Mouse (Mus musculus) embryonic facial prominence, embryonic 15.5 days (tissue): ENCODE data around the gene Il17a. TPM values are rescaled to one million over a fixed set of nuclear protein-coding genes. Genes with fewer than 3 reads are reported as not detected.

Source experiments
- ATAC-seq: fragments of 200-750 bp; cut with Nextera tagmentation; 2 replicates; pipeline ENCODE4 v1.8.0; 2017; ENCODE audit warnings: low read depth, moderate TSS enrichment; ENCODE audit not compliant: insufficient number of reproducible peaks, low FRiP score, low TSS enrichment
- H3K27ac ChIP-seq: fragments of 300-500 bp; sonication (generic); replicated peaks from 2 replicates; pipeline ENCODE4 v1.5.1; 2015; ENCODE audit warnings: mild to moderate bottlenecking, inconsistent platforms
- H3K27me3 ChIP-seq: fragments of 300-500 bp; sonication (generic); 2 replicates; pipeline ENCODE4 v1.6.1; 2015; ENCODE audit warnings: inconsistent platforms
- H3K36me3 ChIP-seq: fragments of 300-500 bp; sonication (generic); 2 replicates; pipeline ENCODE4 v1.6.1; 2015; ENCODE audit warnings: mild to moderate bottlenecking, inconsistent platforms
- H3K4me1 ChIP-seq: fragments of 300-500 bp; sonication (generic); 2 replicates; pipeline ENCODE4 v1.6.1; 2015; ENCODE audit warnings: inconsistent platforms
- H3K4me2 ChIP-seq: fragments of 300-500 bp; sonication (generic); replicated peaks from 2 replicates; pipeline ENCODE4 v1.6.1; 2015; ENCODE audit warnings: mild to moderate bottlenecking, inconsistent platforms
- H3K4me3 ChIP-seq: fragments of 300-500 bp; sonication (generic); replicated peaks from 2 replicates; pipeline ENCODE4 v1.5.1; 2015; ENCODE audit warnings: mild to moderate bottlenecking, inconsistent platforms
- H3K9ac ChIP-seq: fragments of 300-500 bp; sonication (generic); 2 replicates; pipeline ENCODE4 v1.6.1; 2015; ENCODE audit warnings: inconsistent platforms
- H3K9me3 ChIP-seq: fragments of 300-500 bp; sonication (generic); replicated peaks from 2 replicates; pipeline ENCODE4 v1.6.1; 2016; ENCODE audit warnings: inconsistent platforms
- WGBS: fragments of 180-500 bp; shearing (Covaris S2); methylation state at CpG from one replicate; pipeline ENCODE4 v1.1.7; 2015; 5-methylcytosine and 5-hydroxymethylcytosine counted together
- polyA plus RNA-seq: library from polyadenylated mRNA; unstranded; fragments of >200 nt; fragmentation: Nextera tagmentation; extraction: Ambion mirVana; gene quantifications from 2 replicates; pipeline ENCODE4 v1.2.1, GENCODE M21; 2015

Gene Il17a
- polyA plus RNA-seq = not detected in 2 replicates

DNA sequence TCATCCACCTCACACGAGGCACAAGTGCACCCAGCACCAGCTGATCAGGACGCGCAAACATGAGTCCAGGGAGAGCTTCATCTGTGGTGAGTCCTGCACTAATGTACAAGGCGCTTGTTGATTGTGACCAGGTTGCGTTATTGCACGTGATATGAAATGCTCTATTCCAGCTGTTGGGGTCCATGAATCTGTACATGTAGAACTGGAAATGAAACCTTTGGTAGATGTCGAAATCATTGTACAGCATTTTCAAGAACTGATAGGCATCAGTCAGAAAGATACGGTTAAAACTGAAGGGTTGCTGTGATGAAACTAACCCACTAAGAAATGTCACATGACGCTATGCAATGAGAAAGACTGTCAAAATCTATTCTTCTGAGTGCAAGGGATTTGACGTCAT lies at the start of gene Il17a:
TSS of gene Il17a (plus strand) at position 3 of the 400 bp plus-strand sequence.
- ATAC-seq = no peak
- H3K4me3 ChIP-seq = no peak within 1 kb of the TSS
- WGBS = 89% methylated on average over 10 of the region's 10 CpGs

DNA sequence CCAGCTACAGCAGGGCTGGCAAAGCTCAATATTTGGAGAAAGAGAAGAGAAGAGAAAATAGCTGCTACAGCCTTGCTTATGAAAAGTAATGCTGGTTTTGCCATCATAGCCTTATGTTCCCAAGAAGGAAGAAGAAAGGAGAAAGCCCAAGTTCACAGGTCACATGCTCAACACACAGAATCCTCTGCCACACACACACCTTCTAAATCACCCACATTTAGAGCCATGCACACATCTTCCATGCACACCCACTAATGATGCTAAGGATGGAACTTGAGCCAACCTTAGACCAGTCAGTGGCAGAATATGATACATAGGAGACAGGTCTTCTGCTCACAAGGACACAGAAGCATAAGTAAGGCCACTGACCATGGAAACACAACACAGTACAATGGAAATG lies 47.9 kb upstream of the Il17a start:
- H3K4me3 ChIP-seq = no peak overlapping the region
- no peak for ATAC-seq

More for the DNA sequence above, at the start of gene Il17a:
- no peaks in the 10 kb centered on the region for H3K27me3 ChIP-seq
- H3K27ac ChIP-seq = no peak within 1 kb of the TSS
- no peaks in the 10 kb centered on the region for H3K4me1 ChIP-seq
- H3K9ac ChIP-seq = no peak within 1 kb of the TSS
- no peak within 1 kb of the TSS for H3K4me2 ChIP-seq
- H3K9me3 ChIP-seq = no peaks in the 10 kb centered on the region
- no peaks in the 10 kb centered on the region for H3K36me3 ChIP-seq

DNA sequence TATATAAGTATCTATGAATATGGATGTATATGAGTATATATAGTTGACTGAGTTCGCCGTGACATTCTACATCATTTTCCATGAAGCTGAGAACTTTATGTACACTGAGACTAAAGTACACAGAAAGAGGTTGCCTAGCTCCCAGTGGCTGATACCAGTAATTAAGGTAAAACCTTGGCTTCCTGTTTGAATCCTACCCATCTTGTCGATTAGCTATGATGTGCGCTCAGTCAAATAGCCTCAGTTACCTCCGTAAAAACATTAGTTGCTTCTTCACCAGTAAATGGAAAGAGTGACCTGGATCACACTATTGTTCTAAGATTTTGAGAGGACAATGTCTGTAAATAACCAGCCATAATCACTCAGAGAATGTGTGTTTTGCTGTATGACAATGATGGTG lies 47.3 kb upstream of the Il17a start:
- Histone ChIP-seq H3K36me3 (no peaks in the 10 kb centered on the region), H3K4me2 (no peak overlapping the region), H3K27ac (no peak overlapping the region), H3K27me3 (no peaks in the 10 kb centered on the region), H3K4me3 (no peak overlapping the region), H3K9me3 (no peaks in the 10 kb centered on the region), H3K4me1 (no peaks in the 10 kb centered on the region), H3K9ac (no peak overlapping the region)
- ATAC-seq = no peak
- 87% methylated on average over 5 of the region's 5 CpGs for WGBS

More for the DNA sequence above, 47.9 kb upstream of the Il17a start:
- Histone ChIP-seq H3K4me2 (no peak overlapping the region), H3K36me3 (no peaks in the 10 kb centered on the region), H3K9ac (no peak overlapping the region), H3K27ac (no peak overlapping the region), H3K9me3 (no peaks in the 10 kb centered on the region), H3K27me3 (no peaks in the 10 kb centered on the region), H3K4me1 (no peaks in the 10 kb centered on the region)

DNA sequence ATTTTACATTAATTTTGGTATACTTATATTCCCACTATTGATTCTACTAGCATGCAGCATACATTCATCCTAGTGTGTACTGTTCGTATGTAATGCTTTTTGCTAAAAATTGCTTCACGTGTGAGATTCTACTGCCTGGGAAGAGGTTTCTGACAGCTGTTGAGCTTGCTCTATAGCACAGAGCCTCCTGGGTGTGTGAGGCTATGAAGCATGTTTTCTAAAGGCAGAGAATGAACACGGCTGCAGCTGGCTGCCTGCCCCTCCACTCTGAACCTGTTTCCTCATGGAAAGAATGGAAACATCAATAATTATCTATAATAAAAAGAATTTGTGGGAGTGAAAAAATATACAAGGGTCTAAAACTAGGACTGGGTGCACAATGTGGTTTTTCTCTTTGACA lies 46.9 kb upstream of the Il17a start:
- H3K4me2 ChIP-seq = no peak overlapping the region
- H3K36me3 ChIP-seq = no peaks in the 10 kb centered on the region
- H3K9ac ChIP-seq = no peak overlapping the region
- H3K27me3 ChIP-seq = no peaks in the 10 kb centered on the region
- no peaks in the 10 kb centered on the region for H3K9me3 ChIP-seq
- H3K27ac ChIP-seq = no peak overlapping the region
- H3K4me1 ChIP-seq = no peaks in the 10 kb centered on the region
- 68% methylated on average over 3 of the region's 3 CpGs for WGBS
- no peak for ATAC-seq
- no peak overlapping the region for H3K4me3 ChIP-seq

DNA sequence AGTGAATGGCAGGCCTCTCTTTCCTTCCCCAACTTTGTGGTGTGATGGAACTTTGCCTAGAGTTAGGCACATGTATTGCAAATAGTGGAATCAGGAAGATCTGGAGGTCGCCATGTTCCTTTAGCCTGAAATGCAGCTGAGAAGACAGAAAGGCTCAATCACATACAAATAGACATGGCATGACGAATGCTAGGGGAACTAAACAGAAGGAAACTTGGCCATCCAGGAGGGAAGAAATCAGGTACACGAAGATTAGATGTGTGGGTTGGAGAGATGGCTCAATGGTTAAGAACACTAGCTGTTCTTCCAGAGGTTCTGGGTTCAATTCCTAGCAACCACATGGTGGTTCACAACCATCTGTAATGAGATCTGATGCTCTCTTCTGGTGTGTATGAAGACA lies 46.3 kb upstream of the Il17a start:
- Histone ChIP-seq H3K9me3 (no peaks in the 10 kb centered on the region), H3K36me3 (no peaks in the 10 kb centered on the region), H3K27ac (no peak overlapping the region), H3K9ac (no peak overlapping the region), H3K4me2 (no peak overlapping the region), H3K27me3 (no peaks in the 10 kb centered on the region), H3K4me1 (no peaks in the 10 kb centered on the region), H3K4me3 (no peak overlapping the region)
- 83% methylated on average over 3 of the region's 3 CpGs for WGBS
- no peak for ATAC-seq

DNA sequence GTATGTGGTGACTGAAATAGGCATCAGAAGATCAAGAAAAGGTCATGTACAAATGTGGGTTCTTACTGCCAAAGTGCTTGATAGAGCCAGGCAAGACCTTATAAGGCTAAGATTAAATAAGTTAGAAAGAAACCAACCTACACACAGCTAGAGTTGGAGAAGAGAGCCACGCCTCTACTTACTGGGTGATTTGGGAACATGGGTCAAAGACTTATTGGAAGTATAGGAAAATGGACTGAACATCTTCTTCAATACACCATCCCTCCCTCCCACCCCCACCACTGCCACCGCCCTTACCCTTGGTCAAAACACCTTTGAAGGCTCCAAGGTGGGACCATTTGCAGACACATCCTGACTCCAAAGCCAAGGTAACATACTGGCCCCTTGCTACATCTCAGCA lies 45.3 kb upstream of the Il17a start:
- no peak overlapping the region for H3K4me2 ChIP-seq
- no peaks in the 10 kb centered on the region for H3K36me3 ChIP-seq
- no peak overlapping the region for H3K4me3 ChIP-seq
- H3K9ac ChIP-seq = no peak overlapping the region
- ATAC-seq = no peak
- H3K9me3 ChIP-seq = no peaks in the 10 kb centered on the region
- WGBS = 84% methylated on average over 2 of the region's 2 CpGs
- H3K4me1 ChIP-seq = no peaks in the 10 kb centered on the region
- no peak overlapping the region for H3K27ac ChIP-seq
- no peaks in the 10 kb centered on the region for H3K27me3 ChIP-seq

DNA sequence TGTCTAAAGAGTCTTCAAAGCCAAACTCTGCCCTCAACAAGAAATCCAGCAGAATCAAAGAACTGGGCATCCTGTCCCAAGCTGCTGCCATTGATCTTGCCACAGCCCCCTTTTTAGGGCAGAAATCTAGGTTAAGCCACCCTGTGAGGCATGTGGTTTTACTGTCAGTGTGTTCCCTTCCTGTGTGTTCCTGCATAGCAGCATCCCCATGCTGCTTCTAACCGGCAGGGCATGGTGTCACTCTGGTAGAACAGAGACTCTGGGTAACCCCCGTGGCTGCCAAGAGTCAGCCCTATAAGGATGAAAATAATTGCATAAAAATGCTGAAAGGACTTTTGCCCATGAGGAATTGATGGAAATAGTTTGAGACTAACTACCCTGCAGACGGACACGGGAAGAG lies 44.8 kb upstream of the Il17a start:
- Histone ChIP-seq H3K4me2 (no peak overlapping the region), H3K9me3 (no peaks in the 10 kb centered on the region), H3K36me3 (no peaks in the 10 kb centered on the region), H3K27ac (no peak overlapping the region), H3K4me1 (no peaks in the 10 kb centered on the region), H3K4me3 (no peak overlapping the region), H3K27me3 (no peaks in the 10 kb centered on the region), H3K9ac (no peak overlapping the region)
- 54% methylated on average over 4 of the region's 4 CpGs for WGBS
- ATAC-seq = 0 out of 2 replicates have a peak, but pooled peaks have one; percentile 51

DNA sequence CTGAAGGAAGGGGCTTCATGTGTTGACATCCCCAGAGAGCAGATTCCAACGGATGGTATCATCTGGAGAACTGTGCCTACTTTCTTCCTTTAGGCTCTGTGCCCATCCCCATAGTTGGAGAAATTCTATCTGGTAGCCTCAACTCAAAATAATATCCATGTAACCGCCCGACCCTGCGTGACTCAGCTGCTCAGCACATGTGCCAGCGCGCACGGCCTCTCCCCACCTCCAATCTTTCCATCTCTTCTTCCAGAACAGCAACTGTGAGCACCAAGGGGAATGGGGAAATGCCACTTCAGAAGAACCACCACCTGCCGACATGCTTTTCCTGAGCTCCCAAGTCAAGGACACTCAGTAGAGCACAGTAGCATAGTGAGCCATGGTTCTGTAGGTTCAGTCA lies 39.4 kb upstream of the Il17a start:
- H3K4me3 ChIP-seq = no peak overlapping the region
- no peaks in the 10 kb centered on the region for H3K9me3 ChIP-seq
- ATAC-seq = peak; percentile 43; the same call in 1 of the 2 replicates
- no peaks in the 10 kb centered on the region for H3K27me3 ChIP-seq
- H3K4me1 ChIP-seq = no peaks in the 10 kb centered on the region
- H3K4me2 ChIP-seq = no peak overlapping the region
- whole genome bisulfite sequencing = 62% methylated on average over 8 of the region's 8 CpGs
- no peaks in the 10 kb centered on the region for H3K36me3 ChIP-seq
- no peak overlapping the region for H3K9ac ChIP-seq
- H3K27ac ChIP-seq = no peak overlapping the region

DNA sequence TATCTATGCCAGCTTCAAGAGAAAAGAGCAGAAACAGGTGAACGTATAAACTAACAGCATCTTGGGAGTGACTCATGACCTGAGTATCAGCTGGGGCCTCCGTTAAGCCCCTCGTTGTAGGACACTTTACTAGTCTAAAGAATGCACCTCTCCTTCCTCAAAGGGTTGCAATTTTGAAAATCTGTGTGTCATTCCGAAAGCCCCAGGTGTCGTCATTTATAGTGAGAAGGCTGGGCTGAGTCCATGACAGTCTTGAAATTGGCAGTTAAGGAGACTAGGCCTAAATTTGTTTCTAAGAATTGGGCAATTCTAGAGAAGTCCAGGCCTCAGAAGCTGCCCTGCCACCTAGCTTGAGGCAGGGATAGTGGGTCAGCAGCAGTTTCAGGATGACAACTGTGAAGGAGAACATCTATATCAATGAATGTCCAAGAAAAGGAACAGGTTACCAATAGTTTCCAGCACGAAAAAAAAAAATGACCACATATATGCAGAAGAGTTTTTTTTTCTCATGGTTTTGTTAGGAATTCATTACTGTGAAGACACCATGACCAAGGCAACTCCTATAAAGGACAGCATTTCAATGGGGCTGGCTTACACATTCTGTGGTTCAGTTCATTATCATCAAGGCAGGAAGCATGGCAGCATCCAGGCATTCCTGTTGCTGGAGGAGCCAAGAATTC lies 36.9 kb upstream of the Il17a start:
- no peak overlapping the region for H3K27ac ChIP-seq
- H3K27me3 ChIP-seq = no peaks in the 10 kb centered on the region
- no peaks in the 10 kb centered on the region for H3K4me1 ChIP-seq
- no peak overlapping the region for H3K4me3 ChIP-seq
- no peak overlapping the region for H3K9ac ChIP-seq
- no peaks in the 10 kb centered on the region for H3K9me3 ChIP-seq
- H3K36me3 ChIP-seq = no peaks in the 10 kb centered on the region
- no peak for ATAC-seq
- 79% methylated on average over 6 of the region's 6 CpGs for WGBS
- H3K4me2 ChIP-seq = no peak overlapping the region

DNA sequence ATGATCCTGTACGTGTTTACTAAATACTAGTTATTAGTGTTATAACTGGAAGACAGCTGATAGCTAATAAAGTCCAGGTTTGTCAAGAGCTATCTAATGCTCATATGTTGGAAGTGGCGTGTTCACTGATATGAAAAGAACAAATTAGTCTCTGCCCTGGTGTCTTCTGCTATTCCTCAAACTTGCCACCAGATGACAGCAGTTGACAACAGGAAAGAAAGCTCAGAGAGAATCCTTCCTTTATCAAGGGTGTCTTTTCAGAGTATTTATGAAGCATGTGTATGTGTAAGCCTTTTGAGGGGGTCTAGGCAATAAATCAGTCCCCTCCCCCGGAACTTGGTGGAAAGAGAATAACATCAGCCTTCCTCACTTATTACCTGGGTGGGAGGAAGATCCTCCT lies 30.7 kb upstream of the Il17a start:
- ATAC-seq = no peak
- no peak overlapping the region for H3K4me3 ChIP-seq
- no peaks in the 10 kb centered on the region for H3K4me1 ChIP-seq
- H3K9me3 ChIP-seq = no peaks in the 10 kb centered on the region
- H3K27ac ChIP-seq = no peak overlapping the region
- H3K4me2 ChIP-seq = no peak overlapping the region
- 71% methylated on average over 3 of the region's 3 CpGs for WGBS
- H3K27me3 ChIP-seq = no peaks in the 10 kb centered on the region
- no peak overlapping the region for H3K9ac ChIP-seq
- H3K36me3 ChIP-seq = no peaks in the 10 kb centered on the region

DNA sequence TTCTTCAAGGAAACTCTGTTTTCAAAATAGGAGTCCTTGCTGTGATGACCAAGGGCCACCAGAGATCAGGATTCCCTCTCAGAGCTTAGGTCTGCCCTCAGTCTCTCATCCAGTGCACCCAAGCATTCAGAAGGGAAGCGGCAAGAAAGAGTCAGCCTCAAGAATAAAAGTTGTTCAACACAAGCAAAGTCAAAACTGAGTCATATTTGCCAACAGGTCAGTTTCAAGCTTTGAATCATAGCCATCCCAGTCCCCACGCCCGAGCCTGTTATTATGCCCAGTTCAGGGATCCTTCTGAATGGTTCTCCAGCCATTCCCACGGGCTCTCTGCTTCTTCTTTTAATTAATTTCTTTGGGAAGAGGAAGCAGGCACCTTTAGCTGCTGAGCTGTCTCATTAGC lies 5.9 kb downstream of the Il17a start:
- H3K27ac ChIP-seq = no peak overlapping the region
- no peaks in the 10 kb centered on the region for H3K4me1 ChIP-seq
- H3K4me3 ChIP-seq = no peak overlapping the region
- no peak overlapping the region for H3K4me2 ChIP-seq
- H3K27me3 ChIP-seq = no peaks in the 10 kb centered on the region
- no peak for ATAC-seq
- no peak overlapping the region for H3K9ac ChIP-seq
- 80% methylated on average over 4 of the region's 4 CpGs for WGBS
- H3K9me3 ChIP-seq = no peaks in the 10 kb centered on the region
- H3K36me3 ChIP-seq = no peaks in the 10 kb centered on the region

DNA sequence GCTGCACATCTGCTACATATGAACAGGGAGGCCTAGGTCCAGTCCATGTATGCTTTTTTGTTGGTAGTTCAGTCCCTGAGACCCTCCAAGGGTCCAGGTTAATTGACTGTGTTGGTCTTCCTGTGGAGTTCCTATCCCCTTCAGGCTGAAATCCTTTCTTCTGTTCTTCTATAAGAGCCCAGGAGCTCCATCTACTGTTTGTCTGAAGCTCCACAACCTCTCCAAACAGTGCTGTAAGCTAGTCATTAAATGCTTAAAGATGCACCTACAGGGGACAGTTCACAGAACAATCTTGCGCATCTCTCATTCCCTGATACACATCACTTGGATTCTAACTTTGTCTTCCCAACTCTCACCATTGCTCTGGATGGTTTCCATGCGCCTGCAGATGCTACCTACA lies 7.8 kb downstream of the Il17a start:
- ATAC-seq = no peak
- 86% methylated on average over 2 of the region's 2 CpGs for WGBS

More for the DNA sequence above, 7.8 kb downstream of the Il17a start:
- Histone ChIP-seq H3K9ac (no peak overlapping the region), H3K27me3 (no peaks in the 10 kb centered on the region), H3K36me3 (no peaks in the 10 kb centered on the region), H3K9me3 (no peaks in the 10 kb centered on the region), H3K4me2 (no peak overlapping the region), H3K4me1 (no peaks in the 10 kb centered on the region), H3K4me3 (no peak overlapping the region), H3K27ac (no peak overlapping the region)
